13 mouse cellular contexts compared by ENCODE assay signal in the genomic region with DNA sequence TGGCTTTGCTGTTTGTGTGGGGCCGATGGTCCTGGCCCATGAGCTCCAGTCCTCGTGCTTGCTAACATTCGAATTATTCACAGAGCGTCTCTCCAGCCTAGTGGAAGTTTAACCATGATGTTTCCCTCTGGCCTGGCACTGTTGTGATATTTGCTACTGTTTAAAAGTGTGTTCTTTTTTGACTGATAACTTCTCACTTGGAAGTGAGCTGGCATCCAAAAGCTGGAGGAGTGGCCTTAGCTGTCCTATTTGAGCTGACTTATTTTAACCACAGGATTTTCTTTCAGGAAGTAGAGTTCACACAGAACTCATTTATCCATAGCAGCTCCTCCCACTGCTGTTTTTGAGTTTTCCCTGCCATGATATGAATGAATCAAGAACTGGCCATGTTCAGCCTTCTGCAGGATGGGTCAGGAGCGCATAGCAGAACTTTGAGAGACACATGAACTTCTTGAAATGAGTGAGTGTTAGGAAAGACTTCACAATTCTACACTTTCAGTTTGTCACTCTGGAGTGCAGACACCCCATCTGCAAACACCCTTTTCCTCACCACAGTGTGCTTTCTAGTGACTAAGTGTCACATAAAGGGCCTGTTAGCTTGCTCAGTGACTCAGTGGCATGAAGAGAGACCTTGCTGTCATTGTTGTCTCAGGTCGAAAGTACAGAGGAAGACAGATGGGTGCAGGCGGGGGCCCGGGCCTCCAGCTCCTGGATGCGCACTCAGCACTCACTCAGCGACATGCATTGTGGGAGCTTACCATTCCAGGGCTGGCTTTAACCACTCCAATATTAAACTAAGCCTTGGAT.
DNase-seq lines count a peak whose midpoint lies in the region; ATAC-seq lines count a peak whose summit lies in the region.
"Had no signal": no experiment of that assay in that cellular context is flagged by ENCODE, and none has a peak within 500 bp of the region (broad histone marks: within the 10 kb centered on the region; RNA-seq: fewer than 3 reads in every experiment).

No protein-coding gene starts in this region.

- peak; percentile 28 to 31; a peak in 2 of 4 replicates for ATAC-seq in hematopoietic stem cell, adult 5-6 weeks (replicated peaks in 1 of 2; ENCODE audit: insufficient read depth in 1 of 2, low FRiP score in 2 of 2, low TSS enrichment in 1 of 2, low read depth in 1 of 2, poor library complexity in 2 of 2, severe bottlenecking in 2 of 2)
- ATAC-seq in megakaryocyte progenitor cell, adult 5-6 weeks (replicated peaks; ENCODE audit: poor library complexity) = peak; percentile 54
- ATAC-seq: forebrain, embryonic 13.5 days had no signal

- peak; percentile 60 for DNase-seq in kidney, adult 18-20 months
- DNase-seq in kidney, postnatal 4 days = no peak
- peak; percentile 52 for DNase-seq in Muller cell, postnatal 12 days (ENCODE audit: inconsistent ontology term)
- no peak for DNase-seq in thymus, postnatal 10 days (ENCODE audit: low spot score in 2 of 2)
- DNase-seq in right cerebral cortex, postnatal 14 days = no peak
- DNase-seq in cerebellum, postnatal 4 days (ENCODE audit: low spot score in 2 of 2) = no peak
- DNase-seq: adrenal gland, postnatal 25 days; gastrocnemius, adult 2 months; heart, postnatal 4 days; lung, adult 2 months had no signal

Comparison
In these comparisons a context has a peak if more than half of its experiments do, and no peak if none do; other contexts are left out.
1. DNase-seq: peak in kidney, adult 18-20 months (single experiment) and Muller cell, postnatal 12 days (single experiment); none in kidney, postnatal 4 days (0 of 2), thymus, postnatal 10 days (0 of 2), right cerebral cortex, postnatal 14 days (single experiment) and cerebellum, postnatal 4 days (0 of 2).